Mouse (Mus musculus): Measurements from ENCODE around the gene Cadps2.

DNA sequence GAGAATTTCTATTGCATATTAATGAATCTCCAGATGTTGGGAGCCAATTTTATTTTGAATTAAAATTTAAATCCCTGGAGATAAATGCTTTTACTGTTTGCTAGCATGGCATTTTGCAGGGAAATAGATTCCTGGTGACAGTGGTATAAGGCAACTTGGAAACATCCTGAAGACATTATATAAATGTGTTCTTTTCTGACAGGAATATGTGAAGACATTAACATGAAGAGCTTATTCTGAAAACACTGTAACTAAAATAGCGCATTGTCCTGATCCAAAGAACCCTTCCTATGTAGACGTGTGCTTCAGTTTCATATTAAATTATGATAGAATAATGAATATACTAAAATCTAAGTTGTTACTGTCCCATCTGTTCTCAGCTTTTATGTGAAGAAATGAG lies 118.8 kb downstream of the Cadps2 start:
- TF ChIP-seq POLR2A (IDR thresholded peaks at IDR 0.05; ENCODE audit: insufficient read depth, low read length) (no peak), CTCF (IDR thresholded peaks at IDR 0.05; ENCODE audit: low read depth, low read length) (no peak), EP300 (IDR thresholded peaks at IDR 0.05; ENCODE audit: insufficient read depth, low read depth, low read length) (no peak)
